Mouse (Mus musculus): ENCODE measurements around the gene Epn1.

Epn1 gene

DNA sequence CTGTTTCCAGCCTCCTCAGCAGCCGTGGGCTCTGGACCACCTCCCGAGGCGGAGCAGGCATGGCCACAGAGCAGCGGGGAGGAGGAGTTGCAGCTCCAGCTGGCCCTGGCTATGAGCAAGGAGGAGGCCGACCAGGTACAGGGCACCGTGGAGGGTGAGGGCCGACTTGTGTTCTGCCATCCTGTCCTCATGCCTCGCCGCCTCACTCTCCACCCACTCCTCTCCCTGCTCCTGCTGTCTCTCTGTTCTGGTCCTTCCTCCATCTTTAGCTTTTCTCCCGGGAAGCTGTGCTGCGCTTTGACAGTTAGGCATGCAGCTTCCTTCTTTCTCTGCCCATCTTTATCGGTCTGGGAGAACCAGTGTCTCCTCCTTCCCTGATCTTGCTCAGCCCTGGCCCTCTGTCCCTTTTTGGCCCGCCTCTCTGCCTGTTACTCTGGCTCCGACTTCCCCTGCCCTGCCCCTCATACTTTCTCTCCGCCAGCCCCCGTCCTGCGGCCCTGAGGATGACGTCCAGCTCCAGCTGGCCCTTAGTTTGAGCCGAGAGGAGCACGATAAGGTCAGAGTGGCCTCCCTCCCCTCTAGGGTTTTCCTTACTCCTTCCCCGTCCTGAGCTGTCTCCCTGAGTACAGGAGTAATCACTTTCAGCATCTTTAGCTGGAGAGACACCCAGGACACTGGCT lies 12.9 kb downstream of the Epn1 start:
- no peak for DNase-seq (ENCODE audit: low spot score)

DNA sequence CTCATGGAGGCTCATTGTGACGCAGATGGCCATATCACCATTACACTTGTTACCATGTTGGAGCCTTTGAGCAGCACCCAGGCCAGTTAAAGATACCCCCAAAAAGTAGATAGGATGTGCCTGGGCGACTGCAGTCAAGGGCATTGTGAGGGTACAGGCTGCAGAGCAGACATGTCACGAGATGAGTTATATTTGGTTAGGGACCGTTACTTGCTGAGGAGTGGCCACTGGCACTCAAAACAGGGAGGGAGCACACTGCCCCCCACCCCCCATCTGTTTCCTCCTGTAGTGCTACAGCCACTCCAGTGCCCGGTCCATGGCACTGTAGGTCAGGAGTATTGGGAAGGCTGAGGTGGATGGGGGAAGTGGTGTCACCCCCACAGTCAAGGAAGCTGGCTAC lies 18.7 kb downstream of the Epn1 start:
- DNase-seq (ENCODE audit: low spot score): no peak

DNA sequence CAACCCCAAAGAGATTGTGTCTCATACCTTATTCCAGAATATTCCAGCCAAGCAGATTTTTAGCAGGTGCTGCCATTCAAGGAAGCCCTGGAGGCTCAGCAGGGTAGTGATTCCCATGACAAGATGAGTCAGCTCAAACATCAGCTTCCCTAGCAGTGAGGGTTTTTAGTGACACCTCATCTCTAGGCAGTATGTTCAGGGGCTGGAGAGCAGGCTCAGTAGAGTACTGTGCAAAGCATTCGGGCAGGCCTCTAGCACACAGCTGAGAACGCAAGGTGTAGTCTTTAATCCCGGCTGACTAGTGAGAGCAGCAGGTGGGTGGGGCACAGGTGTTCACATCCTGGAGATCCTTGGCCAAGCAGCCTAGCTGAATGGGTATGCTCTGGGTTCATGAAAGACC lies 19.8 kb downstream of the Epn1 start:
- DNase-seq (ENCODE audit: low spot score): no peak

DNA sequence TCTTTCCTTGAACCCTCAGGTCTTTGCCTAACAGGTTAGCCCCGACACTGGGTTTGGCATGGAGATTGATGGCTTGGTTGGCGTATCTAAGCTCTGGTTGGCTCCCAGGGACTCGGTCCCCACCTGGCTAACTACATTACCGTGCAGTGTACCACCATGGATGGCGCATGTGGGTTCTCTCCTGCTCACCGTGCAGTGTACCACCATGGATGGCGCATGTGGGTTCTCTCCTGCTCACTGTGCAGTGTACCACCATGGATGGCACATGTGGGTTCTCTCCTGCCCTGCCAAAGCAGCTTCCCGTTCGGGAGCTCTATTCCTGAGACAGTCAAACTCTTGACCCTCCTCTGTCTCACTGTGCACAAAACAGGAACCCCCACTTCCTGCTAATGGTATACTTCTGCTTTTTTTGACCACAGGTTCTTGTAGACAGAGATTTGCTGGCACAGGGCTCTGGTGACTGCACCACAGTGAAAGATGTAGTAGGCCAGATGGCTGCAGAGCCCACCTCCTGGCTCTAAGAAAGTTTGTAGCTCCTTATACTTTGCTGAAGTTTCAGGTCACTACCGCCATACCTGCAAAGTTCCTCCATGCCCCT lies 21.1 kb downstream of the Epn1 start:
- peak; percentile 63 for DNase-seq (ENCODE audit: low spot score)

DNA sequence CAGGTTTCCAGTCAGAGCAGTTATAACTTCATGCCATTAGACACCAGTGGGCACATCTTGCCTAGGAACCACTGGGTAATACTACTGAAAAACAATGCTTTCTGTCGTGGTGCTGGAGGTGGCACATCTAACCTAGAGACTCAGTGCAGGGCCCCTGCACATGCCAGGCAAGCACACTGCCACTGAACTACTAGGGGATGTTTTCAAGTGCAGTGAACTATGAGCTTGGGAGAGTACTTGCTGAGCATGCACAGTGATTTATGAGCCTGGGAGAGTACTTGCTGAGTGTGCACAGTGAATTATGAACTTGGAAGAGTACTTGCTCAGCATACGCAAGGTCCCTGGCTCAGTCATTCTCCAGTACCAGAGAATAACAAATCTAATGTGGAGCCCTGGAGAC lies 22.5 kb downstream of the Epn1 start:
- DNase-seq (ENCODE audit: low spot score): no peak

DNA sequence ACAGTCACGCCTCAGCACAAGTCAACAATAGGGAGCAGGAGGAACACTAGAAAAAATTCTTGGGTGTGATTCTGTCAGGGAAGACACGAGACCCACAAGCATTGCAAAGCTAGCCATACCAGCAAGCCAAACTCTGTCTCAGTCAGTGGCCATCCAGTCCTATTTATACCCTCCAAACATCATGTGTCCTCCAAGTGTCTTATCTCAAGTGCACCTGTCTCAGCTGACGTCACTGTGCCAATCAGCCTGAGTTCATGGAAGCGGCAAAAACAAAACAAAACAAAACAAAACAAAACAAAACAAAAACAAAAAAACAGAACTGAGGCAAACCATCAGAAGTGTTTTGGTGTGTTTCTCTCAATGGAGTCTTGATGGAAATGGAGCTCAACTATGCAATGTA lies 28.2 kb downstream of the Epn1 start:
- DNase-seq (ENCODE audit: low spot score): no peak

DNA sequence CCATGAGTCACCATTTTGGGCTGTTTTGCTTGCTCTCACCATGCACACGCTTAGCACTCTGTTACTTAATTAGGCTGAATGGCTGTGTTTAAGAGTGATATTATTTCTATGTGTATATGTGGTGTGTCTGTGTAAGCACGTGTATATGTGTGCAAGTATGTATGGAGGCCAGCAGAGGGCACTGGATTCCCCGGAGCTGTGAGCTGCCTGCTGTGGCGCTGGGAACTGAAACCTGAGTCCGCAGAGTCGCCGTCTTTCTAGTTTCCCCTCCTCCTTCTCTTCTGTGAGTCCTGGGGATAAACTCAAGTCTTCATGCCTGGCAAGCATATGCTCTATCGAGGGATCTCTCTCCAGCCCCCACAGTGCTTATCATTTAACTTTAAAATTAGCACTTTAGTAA lies 29.3 kb downstream of the Epn1 start:
- DNase-seq (ENCODE audit: low spot score): no peak

DNA sequence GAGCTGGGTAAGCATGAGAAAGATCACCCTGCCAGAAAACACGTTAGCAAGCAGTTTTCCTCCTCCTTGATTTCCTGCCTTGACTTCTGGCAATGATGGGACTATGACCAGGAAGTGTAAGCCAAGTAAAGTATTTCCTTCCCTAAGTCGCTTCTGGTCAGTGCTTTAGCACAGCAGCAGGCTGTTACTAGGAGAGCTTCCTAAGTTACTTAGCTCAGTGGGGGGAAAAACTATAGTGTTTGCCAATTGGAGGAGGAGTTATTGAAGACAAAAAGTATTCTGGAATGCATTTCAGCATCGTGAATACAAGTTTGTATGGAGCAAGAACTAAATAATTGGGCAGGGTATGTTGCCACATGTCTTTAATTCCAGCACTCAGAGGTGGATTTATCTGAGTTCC lies 32.7 kb downstream of the Epn1 start:
- DNase-seq (ENCODE audit: low spot score): no peak

DNA sequence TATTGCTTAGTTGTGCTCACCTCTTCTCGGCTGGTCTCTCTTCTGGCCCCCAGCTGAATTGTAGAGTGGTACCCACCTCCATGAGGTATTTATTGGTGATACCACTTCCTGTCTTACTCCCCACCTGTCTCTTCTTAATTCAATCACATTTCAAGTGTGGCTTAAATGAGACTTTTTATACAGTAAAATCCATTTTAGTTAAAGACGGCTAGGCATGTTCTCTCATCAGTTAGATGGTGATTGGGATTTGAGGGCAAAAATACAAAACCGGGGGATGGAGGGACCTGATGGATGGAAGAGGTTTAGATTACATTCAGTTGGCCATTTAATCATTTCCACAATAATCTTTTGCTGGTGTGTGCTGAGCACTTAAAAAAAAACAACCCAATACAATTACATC lies 36.8 kb downstream of the Epn1 start, which contains the start of gene Rfpl4:
Gene Rfpl4 (minus strand): TSS at position 101 of the 400 bp plus-strand sequence.
- DNase-seq (ENCODE audit: low spot score): no peak

DNA sequence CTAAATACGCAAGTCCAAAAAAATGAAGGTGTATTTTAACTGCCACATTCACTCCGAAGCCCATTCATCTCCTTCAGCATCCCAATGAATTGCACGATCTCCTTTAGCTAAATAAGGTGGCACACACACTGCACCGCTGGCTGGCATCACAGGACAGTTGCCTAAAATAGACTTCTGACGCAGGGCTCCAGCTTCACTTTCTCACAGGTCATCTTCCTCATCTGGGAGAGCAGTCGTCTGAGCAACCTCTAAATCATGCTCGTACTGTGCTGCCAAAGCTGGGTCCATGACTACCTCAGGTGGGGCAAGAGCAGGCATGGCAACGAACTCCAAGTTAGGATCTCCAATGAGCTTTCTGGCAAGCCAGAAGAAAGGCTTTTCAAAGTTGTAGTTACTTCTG lies 45.0 kb downstream of the Epn1 start:
- no peak for DNase-seq (ENCODE audit: low spot score)

DNA sequence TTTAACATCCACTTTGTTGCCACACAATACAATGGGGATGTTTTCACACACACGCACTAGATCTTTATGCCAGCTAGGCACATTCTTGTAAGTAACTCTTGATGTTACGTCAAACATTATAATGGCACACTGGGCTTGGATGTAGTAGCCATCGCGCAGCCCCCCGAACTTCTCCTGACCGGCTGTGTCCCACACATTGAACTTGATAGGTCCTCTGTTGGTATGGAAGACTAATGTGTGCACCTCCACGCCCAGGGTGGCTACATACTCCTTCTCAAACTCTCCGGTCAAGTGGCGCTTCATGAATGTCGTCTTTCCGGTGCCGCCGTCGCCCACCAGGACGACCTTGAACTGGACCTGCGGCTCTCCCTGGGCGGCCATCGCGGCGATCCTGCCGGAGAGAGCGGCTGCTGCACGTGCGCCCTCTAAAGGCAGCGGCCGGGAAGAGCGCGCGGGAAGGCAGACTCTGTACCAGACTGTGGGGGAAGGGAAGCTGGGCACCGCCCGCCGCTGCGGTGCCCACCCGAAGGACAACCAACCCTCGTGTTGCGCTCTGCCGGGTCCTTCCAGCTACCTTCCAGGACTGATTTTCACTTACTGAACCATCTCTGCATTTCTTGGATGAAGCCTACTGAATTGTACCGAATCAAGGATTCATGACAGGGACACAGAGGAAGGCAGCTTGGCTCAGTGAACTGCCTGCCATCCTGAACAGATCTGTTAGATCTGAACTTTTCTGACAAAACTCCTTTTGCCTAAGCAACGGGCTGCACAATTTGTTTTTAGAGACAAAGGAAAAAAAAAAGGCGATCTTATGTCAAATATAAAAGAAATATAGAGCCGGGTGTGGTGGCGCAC lies 45.7 kb downstream of the Epn1 start, which contains the start of gene Rasl2-9:
Gene Rasl2-9 (minus strand): TSS at position 402 of the 858 bp plus-strand sequence.
- DNase-seq (ENCODE audit: low spot score): peak; percentile 67
